Mouse (Mus musculus): ENCODE data around the gene Maats1.

Maats1 gene

GRCm38 (mm10) chr16:38370633-38371374 lies 28.9 kb upstream of the Maats1 start:
- DNase-seq = no peak

GRCm38 (mm10) chr16:38369992-38370484 lies 28.1 kb upstream of the Maats1 start:
- DNase-seq = no peak

GRCm38 (mm10) chr16:38369431-38369830 lies 27.5 kb upstream of the Maats1 start:
- no peak for DNase-seq

- DNase-seq = no peak
Observed at GRCm38 (mm10) chr16:38369000-38369399, 27.1 kb upstream of the Maats1 start.

- no peak for DNase-seq
Observed at GRCm38 (mm10) chr16:38368336-38368735, 26.4 kb upstream of the Maats1 start.

GRCm38 (mm10) chr16:38366231-38366630 lies 24.3 kb upstream of the Maats1 start:
- DNase-seq = no peak

GRCm38 (mm10) chr16:38365390-38365789 lies 23.4 kb upstream of the Maats1 start:
- DNase-seq = no peak

- DNase-seq = no peak
Observed at GRCm38 (mm10) chr16:38363657-38364056, 21.7 kb upstream of the Maats1 start.

- DNase-seq = no peak
Observed at GRCm38 (mm10) chr16:38363256-38363595, 21.3 kb upstream of the Maats1 start.

GRCm38 (mm10) chr16:38362493-38363255 lies 20.7 kb upstream of the Maats1 start:
- no peak for DNase-seq

GRCm38 (mm10) chr16:38361933-38362332 lies 20.0 kb upstream of the Maats1 start, which contains the start of gene Popdc2:
TSS of gene Popdc2 (plus strand) at chr16:38362209.
- DNase-seq = no peak

GRCm38 (mm10) chr16:38360317-38360716 lies 18.4 kb upstream of the Maats1 start:
- no peak for DNase-seq

- DNase-seq = no peak
Observed at GRCm38 (mm10) chr16:38359857-38360256, 17.9 kb upstream of the Maats1 start.

GRCm38 (mm10) chr16:38359241-38359640 lies 17.3 kb upstream of the Maats1 start:
- DNase-seq = no peak

- no peak for DNase-seq
Observed at GRCm38 (mm10) chr16:38358256-38358812, 16.4 kb upstream of the Maats1 start.

- DNase-seq = no peak
Observed at GRCm38 (mm10) chr16:38354185-38354913, 12.4 kb upstream of the Maats1 start.

- no peak for DNase-seq
Observed at GRCm38 (mm10) chr16:38353642-38354041, 11.7 kb upstream of the Maats1 start.

- DNase-seq = no peak
Observed at GRCm38 (mm10) chr16:38352851-38353250, 10.9 kb upstream of the Maats1 start.

- DNase-seq = no peak
Observed at GRCm38 (mm10) chr16:38352031-38352430, 10.1 kb upstream of the Maats1 start.

- DNase-seq = no peak
Observed at GRCm38 (mm10) chr16:38350939-38351338, 9.0 kb upstream of the Maats1 start.

GRCm38 (mm10) chr16:38350361-38350855 lies 8.5 kb upstream of the Maats1 start:
- no peak for DNase-seq

- no peak for DNase-seq
Observed at GRCm38 (mm10) chr16:38349881-38350280, 7.9 kb upstream of the Maats1 start.

- no peak for DNase-seq
Observed at GRCm38 (mm10) chr16:38348217-38348761, 6.3 kb upstream of the Maats1 start.
